Mouse (Mus musculus): ENCODE measurements around the gene Lrrc63.

Lrrc63 gene

GRCm38 (mm10) chr14:75035431-75035830, 95.2 kb downstream of the Lrrc63 start:
- in situ Hi-C loops (cut with MboI, MseI): no loop called here
